Mouse (Mus musculus) frontal cortex, postnatal 25 days (tissue): ENCODE results near the gene Parvg.
"Not testable (repeated sequence)": the region's sequence is repeated elsewhere in the genome, so short reads cannot be mapped to it uniquely, and the experiment has no call there.

ENCODE experiments used
- DNase-seq, 2 experiments: peaks; one replicate each; pipeline ENCODE4 v3.0.0; 2022; ENCODE audit warnings: low spot score in 2 of 2

Parvg gene

GRCm38 (mm10) chr15:84323966-84324869, at the start of gene Parvg:
TSS of gene Parvg (plus strand) at chr15:84324026.
- no peak for DNase-seq

GRCm38 (mm10) chr15:84276066-84276465, 47.8 kb upstream of the Parvg start:
- DNase-seq: no peak

- DNase-seq: no peak
Measured at GRCm38 (mm10) chr15:84278091-84278490, 45.7 kb upstream of the Parvg start.

- DNase-seq: no peak
Measured at GRCm38 (mm10) chr15:84278656-84279055, 45.2 kb upstream of the Parvg start.

- DNase-seq: no peak
Measured at GRCm38 (mm10) chr15:84280309-84280708, 43.5 kb upstream of the Parvg start.

- no peak for DNase-seq
Measured at GRCm38 (mm10) chr15:84280712-84281347, 43.0 kb upstream of the Parvg start.

GRCm38 (mm10) chr15:84282206-84283085, 41.4 kb upstream of the Parvg start:
- DNase-seq: no peak

GRCm38 (mm10) chr15:84284059-84284458, 39.8 kb upstream of the Parvg start:
- DNase-seq: no peak

- DNase-seq: no peak
Measured at GRCm38 (mm10) chr15:84285453-84285852, 38.4 kb upstream of the Parvg start.

GRCm38 (mm10) chr15:84288953-84289352, 34.9 kb upstream of the Parvg start:
- DNase-seq: not testable (repeated sequence)

- no peak for DNase-seq
Measured at GRCm38 (mm10) chr15:84291097-84291496, 32.7 kb upstream of the Parvg start.

GRCm38 (mm10) chr15:84293590-84293989, 30.2 kb upstream of the Parvg start:
- DNase-seq: no peak

- DNase-seq: no peak
Measured at GRCm38 (mm10) chr15:84294391-84294790, 29.4 kb upstream of the Parvg start.

- no peak for DNase-seq
Measured at GRCm38 (mm10) chr15:84295225-84295624, 28.6 kb upstream of the Parvg start.

- DNase-seq: no peak
Measured at GRCm38 (mm10) chr15:84297454-84297853, 26.4 kb upstream of the Parvg start.

GRCm38 (mm10) chr15:84298804-84299370, 24.9 kb upstream of the Parvg start:
- DNase-seq: peak in 1 of 2 experiments; percentile 48

- no peak for DNase-seq
Measured at GRCm38 (mm10) chr15:84299662-84300333, 24.0 kb upstream of the Parvg start.

- no peak for DNase-seq
Measured at GRCm38 (mm10) chr15:84300591-84300990, 23.2 kb upstream of the Parvg start.

GRCm38 (mm10) chr15:84301026-84301425, 22.8 kb upstream of the Parvg start:
- DNase-seq: no peak

- no peak for DNase-seq
Measured at GRCm38 (mm10) chr15:84301641-84302420, 22.0 kb upstream of the Parvg start.
